Mouse (Mus musculus) intestine, embryonic 15.5 days (tissue): ENCODE results near the gene Sec16b. TPM values are rescaled to one million over a fixed set of nuclear protein-coding genes. Genes with fewer than 3 reads are reported as not detected.
A peak's percentile ranks its signal among the peaks of the same experiment; 100 is the strongest.

ENCODE experiments used
- ATAC-seq: fragments of 200-750 bp; cut with Nextera tagmentation; 2 replicates; pipeline ENCODE4 v1.8.0; 2017; ENCODE audit warnings: moderate TSS enrichment, moderate library complexity
- H3K27ac ChIP-seq: fragments of 300-500 bp; sonication (generic); 2 replicates; pipeline ENCODE4 v1.5.1; 2015; ENCODE audit warnings: mild to moderate bottlenecking, inconsistent platforms
- H3K27me3 ChIP-seq: fragments of 300-500 bp; sonication (generic); replicated peaks from 2 replicates; pipeline ENCODE4 v1.6.1; 2015; ENCODE audit warnings: inconsistent platforms
- H3K36me3 ChIP-seq: fragments of 300-500 bp; sonication (generic); 2 replicates; pipeline ENCODE4 v1.6.1; 2015; ENCODE audit warnings: inconsistent platforms
- H3K4me1 ChIP-seq: fragments of 300-500 bp; sonication (generic); replicated peaks from 2 replicates; pipeline ENCODE4 v1.6.1; 2015; ENCODE audit warnings: inconsistent platforms
- H3K4me2 ChIP-seq: fragments of 300-500 bp; sonication (generic); replicated peaks from 2 replicates; pipeline ENCODE4 v1.6.1; 2015; ENCODE audit warnings: mild to moderate bottlenecking, inconsistent platforms
- H3K4me3 ChIP-seq: fragments of 300-500 bp; sonication (generic); replicated peaks from 2 replicates; pipeline ENCODE4 v1.5.1; 2015; ENCODE audit warnings: inconsistent platforms
- H3K9ac ChIP-seq: fragments of 300-500 bp; sonication (generic); 2 replicates; pipeline ENCODE4 v1.6.1; 2015; ENCODE audit warnings: inconsistent platforms
- H3K9me3 ChIP-seq: fragments of 300-500 bp; sonication (generic); 2 replicates; pipeline ENCODE4 v1.6.1; 2016; ENCODE audit warnings: inconsistent platforms
- WGBS: fragments of 180-500 bp; shearing (Covaris S2); methylation state at CpG from one replicate; pipeline ENCODE4 v1.1.7; 2015; 5-methylcytosine and 5-hydroxymethylcytosine counted together
- polyA plus RNA-seq: library from polyadenylated mRNA; unstranded; fragments of >200 nt; fragmentation: Nextera tagmentation; extraction: Ambion mirVana; gene quantifications from 2 replicates; pipeline ENCODE4 v1.2.1, GENCODE M21; 2015

The Sec16b gene
- polyA plus RNA-seq, 1 experiment from 2014 or later: 12.1 TPM

- H3K27ac ChIP-seq: no peak overlapping the region
- H3K36me3 ChIP-seq: no peaks in the 10 kb centered on the region
- no peaks in the 10 kb centered on the region for H3K27me3 ChIP-seq
- no peak for ATAC-seq
- H3K4me2 ChIP-seq: no peak overlapping the region
- 87% methylated on average over 8 of the region's 8 CpGs for WGBS
- no peak overlapping the region for H3K9ac ChIP-seq
- no peaks in the 10 kb centered on the region for H3K9me3 ChIP-seq
- no peak overlapping the region for H3K4me3 ChIP-seq
- no peaks in the 10 kb centered on the region for H3K4me1 ChIP-seq
Observed at GRCm38 (mm10) chr1:157578336-157578735, 71.8 kb downstream of the Sec16b start.

- 73% methylated on average over 5 of the region's 5 CpGs for WGBS
- Histone ChIP-seq H3K9me3 (no peaks in the 10 kb centered on the region), H3K9ac (no peak overlapping the region), H3K36me3 (no peaks in the 10 kb centered on the region), H3K27me3 (no peaks in the 10 kb centered on the region), H3K4me1 (no peaks in the 10 kb centered on the region), H3K4me3 (no peak overlapping the region), H3K27ac (no peak overlapping the region), H3K4me2 (no peak overlapping the region)
- ATAC-seq: no peak
Observed at GRCm38 (mm10) chr1:157586556-157586955, 80.0 kb downstream of the Sec16b start.

GRCm38 (mm10) chr1:157592039-157592438 is 85.5 kb downstream of the Sec16b start:
- H3K4me2 ChIP-seq: no peak overlapping the region
- H3K9ac ChIP-seq: no peak overlapping the region
- H3K9me3 ChIP-seq: no peaks in the 10 kb centered on the region
- H3K4me3 ChIP-seq: no peak overlapping the region
- H3K36me3 ChIP-seq: no peaks in the 10 kb centered on the region
- no peaks in the 10 kb centered on the region for H3K4me1 ChIP-seq
- H3K27me3 ChIP-seq: no peaks in the 10 kb centered on the region
- 59% methylated on average over 2 of the region's 2 CpGs for WGBS
- no peak overlapping the region for H3K27ac ChIP-seq
- no peak for ATAC-seq

GRCm38 (mm10) chr1:157594561-157594960 is 88.0 kb downstream of the Sec16b start:
- Histone ChIP-seq H3K9me3 (no peaks in the 10 kb centered on the region), H3K4me1 (no peaks in the 10 kb centered on the region), H3K36me3 (no peaks in the 10 kb centered on the region), H3K27ac (no peak overlapping the region), H3K27me3 (no peaks in the 10 kb centered on the region), H3K4me2 (no peak overlapping the region), H3K9ac (no peak overlapping the region), H3K4me3 (no peak overlapping the region)
- WGBS: 68% methylated on average over 5 of the region's 5 CpGs
- peak; percentile 73 for ATAC-seq

GRCm38 (mm10) chr1:157595165-157595564 is 88.6 kb downstream of the Sec16b start:
- Histone ChIP-seq H3K36me3 (no peaks in the 10 kb centered on the region), H3K9me3 (no peaks in the 10 kb centered on the region), H3K27ac (no peak overlapping the region), H3K4me1 (no peaks in the 10 kb centered on the region), H3K27me3 (no peaks in the 10 kb centered on the region), H3K4me3 (no peak overlapping the region), H3K4me2 (no peak overlapping the region), H3K9ac (no peak overlapping the region)
- no peak for ATAC-seq
- WGBS: 87% methylated on average over 9 of the region's 9 CpGs

GRCm38 (mm10) chr1:157604513-157604912 is 98.0 kb downstream of the Sec16b start:
- ATAC-seq: no peak
- H3K4me3 ChIP-seq: no peak overlapping the region
- no peaks in the 10 kb centered on the region for H3K27me3 ChIP-seq
- no peak overlapping the region for H3K4me2 ChIP-seq
- H3K36me3 ChIP-seq: no peaks in the 10 kb centered on the region
- WGBS: 47% methylated on average over 5 of the region's 5 CpGs
- H3K27ac ChIP-seq: no peak overlapping the region
- H3K9ac ChIP-seq: no peak overlapping the region
- H3K9me3 ChIP-seq: no peaks in the 10 kb centered on the region
- no peaks in the 10 kb centered on the region for H3K4me1 ChIP-seq

Other genes with a start within 250 kb of the Sec16b start
- gene Rasal2, start 94.1 kb upstream of the Sec16b start, polyA plus RNA-seq: 5.4 TPM in 2 replicates
- 9.3 and 11.4 TPM in 2 replicates for gene Cryzl2, start 48.2 kb upstream of the Sec16b start, polyA plus RNA-seq